Comparison of ENCODE assay signal across 8 mouse cellular contexts in genomic region chr2:17898780-17899179, GRCm38 (mm10).
"Had no signal": no experiment of that assay in that cellular context is flagged by ENCODE, and none has a peak within 500 bp of the region (broad histone marks: within the 10 kb centered on the region; RNA-seq: fewer than 3 reads in every experiment).

No protein-coding gene starts in this region.

- H3K27me3 ChIP-seq: limb, embryonic 15.5 days; liver, embryonic 12.5 days; midbrain, embryonic 13.5 days had no signal

- H3K9ac ChIP-seq: limb, embryonic 15.5 days; liver, embryonic 12.5 days; midbrain, embryonic 13.5 days; neural tube, embryonic 12.5 days had no signal

- H3K4me3 ChIP-seq: limb, embryonic 15.5 days; liver, embryonic 12.5 days; midbrain, embryonic 13.5 days; neural tube, embryonic 12.5 days had no signal

- H3K27ac ChIP-seq: limb, embryonic 15.5 days; liver, embryonic 12.5 days; midbrain, embryonic 13.5 days; neural tube, embryonic 12.5 days had no signal

- H3K4me2 ChIP-seq: limb, embryonic 15.5 days; liver, embryonic 12.5 days; midbrain, embryonic 13.5 days; neural tube, embryonic 12.5 days had no signal

- ATAC-seq: liver, embryonic 12.5 days had no signal

- DNase-seq: kidney, adult 18-20 months; kidney, postnatal 14 days; thymus, adult 2 months; thymus, postnatal 25 days had no signal

- H3K36me3 ChIP-seq: limb, embryonic 15.5 days; liver, embryonic 12.5 days; midbrain, embryonic 13.5 days; neural tube, embryonic 12.5 days had no signal

- H3K9me3 ChIP-seq: limb, embryonic 15.5 days; liver, embryonic 12.5 days; midbrain, embryonic 13.5 days; neural tube, embryonic 12.5 days had no signal

- H3K4me1 ChIP-seq: liver, embryonic 12.5 days; midbrain, embryonic 13.5 days; neural tube, embryonic 12.5 days had no signal
